Mouse (Mus musculus): ENCODE results near the gene Ctsf. TPM values are rescaled to one million over a fixed set of nuclear protein-coding genes. Genes with fewer than 3 reads are reported as not detected.

Gene Ctsf
- total and polyA plus RNA-seq, 3 experiments, result not detected

DNA sequence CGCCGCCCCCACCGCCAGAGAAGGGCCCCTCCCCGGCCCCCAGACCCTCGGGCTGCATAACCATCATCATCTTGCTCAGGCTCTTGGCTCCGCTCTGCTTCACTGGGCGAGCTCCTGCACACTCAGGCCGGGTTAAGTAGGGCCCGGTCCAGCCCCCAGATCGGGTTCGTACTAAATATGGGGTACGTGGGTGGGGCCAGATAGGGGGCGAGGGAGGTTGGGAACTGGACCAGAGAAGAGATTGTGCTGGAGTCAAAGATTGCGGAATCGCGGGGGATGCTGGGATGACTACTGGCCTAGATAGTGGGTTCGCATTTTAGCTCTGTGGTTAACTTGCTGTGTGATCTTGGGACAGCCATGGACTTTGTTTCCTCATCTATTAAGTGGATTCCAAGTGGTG is 22.9 kb downstream of the Ctsf start, which contains the start of gene Actn3:
Gene Actn3 (minus strand): TSS at position 125 of the 400 bp plus-strand sequence.
- Histone ChIP-seq H3K36me3 (replicated peaks in 1 of 2; ENCODE audit: control insufficient read depth in 1 of 2, insufficient read depth in 1 of 2, low read length in 1 of 2) (peaks cover 11 to 26% of the 10 kb centered on the region in 2 experiments), H3K9me3 (replicated peaks; ENCODE audit: low read length) (no peaks in the 10 kb centered on the region), H3K4me2 (ENCODE audit: insufficient read depth, low read depth, poor library complexity, severe bottlenecking) (peak within 1 kb of the TSS; percentile 69), H3K4me1 (ENCODE audit: control insufficient read depth in 1 of 2, insufficient read depth in 2 of 2) (peaks cover 19 to 40% of the 10 kb centered on the region in 2 experiments), H3K79me2 (replicated peaks; ENCODE audit: control insufficient read depth, extremely low read depth, insufficient read depth, poor library complexity, severe bottlenecking) (no peaks in the 10 kb centered on the region; the same call in 1 of the 2 replicates), H3K27me3 (replicated peaks) (peaks cover 38% of the 10 kb centered on the region), H3K27ac (ENCODE audit: insufficient read depth, low read depth) (no peak within 1 kb of the TSS), H3K9ac (ENCODE audit: insufficient read depth, low read depth) (peak within 1 kb of the TSS; percentile 57), H3K4me3 (replicated peaks in 1 of 3; ENCODE audit: low read depth in 2 of 3, low read length in 2 of 3, poor library complexity in 1 of 3) (peak within 1 kb of the TSS; percentile 84 to 97 (median 84))
- DNase-seq (ENCODE audit: extremely low read depth), result no peak
- dilution Hi-C loops (cut with MboI; ENCODE audit: extremely low pct_ligation_motif_present, extremely low pct_unique_long_range_greater_than_20kb, low sequenced_read_pairs) (no loop called here), in situ Hi-C loops (cut with MboI; ENCODE audit: low pct_ligation_motif_present, low pct_unique_long_range_greater_than_20kb, low sequenced_read_pairs) (no loop called here)
- no peak for TF ChIP-seq PAX5 (IDR thresholded peaks at IDR 0.05; ENCODE audit: low read length)
- TF ChIP-seq NELFE (IDR thresholded peaks at IDR 0.05; ENCODE audit: low read depth, low read length), result no peak
- TF ChIP-seq CTCF (conservative IDR thresholded peaks at IDR 0.05 in 1 of 2, IDR thresholded peaks at IDR 0.05 in 1 of 2; ENCODE audit: low read depth in 2 of 2, low read length in 2 of 2), result no peak
- TF ChIP-seq USF1 (IDR thresholded peaks at IDR 0.05; ENCODE audit: low read depth, low read length), result no peak
- no peak for TF ChIP-seq CHD2 (IDR thresholded peaks at IDR 0.05; ENCODE audit: low read length)
- no peak for TF ChIP-seq SIN3A (IDR thresholded peaks at IDR 0.05; ENCODE audit: low read length)
- TF ChIP-seq ETS1 (conservative IDR thresholded peaks at IDR 0.05; ENCODE audit: low read depth, low read length), result no peak
- TF ChIP-seq MEF2A (IDR thresholded peaks at IDR 0.05; ENCODE audit: borderline replicate concordance, low read depth, low read length), result no peak
- no peak for TF ChIP-seq TBP (conservative IDR thresholded peaks at IDR 0.05; ENCODE audit: low read depth, low read length)
- TF ChIP-seq ZNF384 (IDR thresholded peaks at IDR 0.05; ENCODE audit: low read depth, low read length), result no peak
- no peak for TF ChIP-seq HCFC1 (IDR thresholded peaks at IDR 0.05; ENCODE audit: low read depth, low read length)
- TF ChIP-seq POLR2A (IDR thresholded peaks at IDR 0.05; ENCODE audit: low read depth, low read length), result no peak
- TF ChIP-seq ZC3H11A (IDR thresholded peaks at IDR 0.05; ENCODE audit: low read depth, low read length), result no peak

DNA sequence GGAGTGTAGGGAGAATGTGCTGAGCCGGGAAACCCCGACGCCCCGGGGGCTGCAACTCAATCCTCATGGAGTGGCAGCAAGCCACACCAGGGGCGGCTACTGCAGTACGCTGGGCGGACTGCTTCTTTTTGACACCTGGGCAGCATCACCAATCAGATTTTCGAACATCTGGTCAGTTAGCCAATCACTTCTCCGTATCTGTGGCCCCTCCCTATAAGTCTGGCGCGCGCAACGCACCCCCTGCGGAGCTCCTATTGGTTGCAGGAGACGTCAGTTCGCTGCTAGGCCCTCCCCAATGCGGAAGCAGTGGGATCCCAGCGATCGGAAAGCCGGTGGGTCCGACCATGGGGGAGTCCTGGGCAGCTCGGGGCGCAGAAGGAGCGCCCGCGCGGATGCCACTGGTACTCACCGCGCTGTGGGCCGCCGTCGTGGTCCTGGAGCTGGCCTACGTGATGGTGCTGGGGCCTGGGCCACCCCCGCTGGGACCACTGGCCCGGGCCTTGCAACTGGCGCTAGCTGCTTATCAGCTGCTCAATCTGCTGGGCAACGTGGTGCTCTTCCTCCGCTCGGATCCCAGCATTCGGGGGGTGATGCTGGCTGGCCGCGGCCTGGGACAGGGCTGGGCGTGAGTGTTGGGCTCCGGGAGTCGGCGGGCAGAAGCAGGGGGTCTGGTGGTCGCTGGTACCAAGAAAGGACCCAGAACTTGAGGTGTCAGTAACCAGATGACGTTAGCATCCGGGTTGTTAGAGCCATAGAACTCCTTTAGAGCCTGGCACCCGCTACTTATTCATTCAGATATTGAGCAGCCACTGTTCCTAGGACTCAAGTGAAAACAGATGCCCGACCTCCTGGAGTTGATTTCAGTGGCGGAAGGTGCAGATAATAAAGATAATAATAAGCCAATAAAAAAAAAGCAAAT is 23.7 kb downstream of the Ctsf start, which contains the start of gene Zdhhc24:
Gene Zdhhc24 (plus strand): TSS at position 264 of the 919 bp plus-strand sequence.
- Histone ChIP-seq H3K4me2 (ENCODE audit: insufficient read depth, low read depth, poor library complexity, severe bottlenecking) (peak within 1 kb of the TSS; percentile 69), H3K79me2 (replicated peaks; ENCODE audit: control insufficient read depth, extremely low read depth, insufficient read depth, poor library complexity, severe bottlenecking) (no peaks in the 10 kb centered on the region; the same call in 1 of the 2 replicates), H3K36me3 (replicated peaks in 1 of 2; ENCODE audit: control insufficient read depth in 1 of 2, insufficient read depth in 1 of 2, low read length in 1 of 2) (peaks cover 18 to 35% of the 10 kb centered on the region in 2 experiments), H3K9me3 (replicated peaks; ENCODE audit: low read length) (no peaks in the 10 kb centered on the region), H3K4me1 (ENCODE audit: control insufficient read depth in 1 of 2, insufficient read depth in 2 of 2) (peaks cover 19 to 40% of the 10 kb centered on the region in 2 experiments), H3K27me3 (replicated peaks) (peaks cover 31% of the 10 kb centered on the region), H3K27ac (ENCODE audit: insufficient read depth, low read depth) (no peak within 1 kb of the TSS), H3K9ac (ENCODE audit: insufficient read depth, low read depth) (peak within 1 kb of the TSS; percentile 57), H3K4me3 (replicated peaks in 1 of 3; ENCODE audit: low read depth in 2 of 3, low read length in 2 of 3, poor library complexity in 1 of 3) (peak within 1 kb of the TSS; percentile 84 to 97 (median 84))
- TF ChIP-seq RCOR1 (conservative IDR thresholded peaks at IDR 0.05; ENCODE audit: low read depth, low read length), result 0 out of 2 replicates have a peak, but pooled peaks have one; percentile 37
- TF ChIP-seq E2F4 (IDR thresholded peaks at IDR 0.05; ENCODE audit: insufficient replicate concordance, low read depth, low read length), result peak; percentile 83; the same call in 1 of the 2 replicates
- peak; percentile 86 for TF ChIP-seq POLR2A (IDR thresholded peaks at IDR 0.05; ENCODE audit: low read depth, low read length)
- no peak for TF ChIP-seq JUN (IDR thresholded peaks at IDR 0.05; ENCODE audit: insufficient read depth, low read depth, low read length)
- TF ChIP-seq ZC3H11A (IDR thresholded peaks at IDR 0.05; ENCODE audit: low read depth, low read length), result no peak
- TF ChIP-seq MYC (IDR thresholded peaks at IDR 0.05; ENCODE audit: low read depth, low read length), result peak; percentile 15; the same call in 1 of the 2 replicates
- peak; percentile 77 for TF ChIP-seq SIN3A (IDR thresholded peaks at IDR 0.05; ENCODE audit: low read length)
- peak; percentile 87 for TF ChIP-seq NELFE (IDR thresholded peaks at IDR 0.05; ENCODE audit: low read depth, low read length)
- TF ChIP-seq TBP (conservative IDR thresholded peaks at IDR 0.05; ENCODE audit: low read depth, low read length), result peak; percentile 82
- TF ChIP-seq POLR2AphosphoS2 (IDR thresholded peaks at IDR 0.05; ENCODE audit: low read depth, low read length), result 0 out of 2 replicates have a peak, but pooled peaks have one; percentile 27
- TF ChIP-seq ELF1 (IDR thresholded peaks at IDR 0.05; ENCODE audit: low read depth, low read length), result peak; percentile 99
- TF ChIP-seq MEF2A (IDR thresholded peaks at IDR 0.05; ENCODE audit: borderline replicate concordance, low read depth, low read length), result no peak
- peak; percentile 81 for TF ChIP-seq MAX (IDR thresholded peaks at IDR 0.05; ENCODE audit: low read length)
- TF ChIP-seq GABPA (IDR thresholded peaks at IDR 0.05; ENCODE audit: insufficient replicate concordance, low read depth, low read length), result no peak
- peak; percentile 69 for TF ChIP-seq HCFC1 (IDR thresholded peaks at IDR 0.05; ENCODE audit: low read depth, low read length)
- TF ChIP-seq MAZ (IDR thresholded peaks at IDR 0.05; ENCODE audit: low read depth, low read length), result peak; percentile 52
- TF ChIP-seq NRF1 (IDR thresholded peaks at IDR 0.05; ENCODE audit: low read depth, low read length), result peak; percentile 75
- TF ChIP-seq ZMIZ1 (IDR thresholded peaks at IDR 0.05; ENCODE audit: low read depth, low read length), result peak; percentile 61
- peak; percentile 55 for TF ChIP-seq MXI1 (IDR thresholded peaks at IDR 0.05; ENCODE audit: low read depth, low read length)
- TF ChIP-seq USF1 (IDR thresholded peaks at IDR 0.05; ENCODE audit: low read depth, low read length), result no peak
- TF ChIP-seq CHD2 (IDR thresholded peaks at IDR 0.05; ENCODE audit: low read length), result peak; percentile 93
- TF ChIP-seq EP300 (IDR thresholded peaks at IDR 0.05; ENCODE audit: low read length), result no peak
- dilution Hi-C loops (cut with MboI; ENCODE audit: extremely low pct_ligation_motif_present, extremely low pct_unique_long_range_greater_than_20kb, low sequenced_read_pairs), result no loop called here
- in situ Hi-C loops (cut with MboI; ENCODE audit: low pct_ligation_motif_present, low pct_unique_long_range_greater_than_20kb, low sequenced_read_pairs), result no loop called here
- DNase-seq (ENCODE audit: extremely low read depth), result peak; percentile 95

Measured in CH12.LX (cell line).